Mouse (Mus musculus) kidney, embryonic 14.5 days (tissue): ENCODE data around the gene Atp6v0b. TPM values are rescaled to one million over a fixed set of nuclear protein-coding genes. Genes with fewer than 3 reads are reported as not detected.

Experiments used
- ATAC-seq: fragments of 200-750 bp; cut with Nextera tagmentation; 2 replicates; pipeline ENCODE4 v1.8.0; 2017; ENCODE audit warnings: moderate number of reproducible peaks, mild to moderate bottlenecking, moderate TSS enrichment, moderate library complexity; ENCODE audit not compliant: low FRiP score, low TSS enrichment
- H3K27ac ChIP-seq: fragments of 300-500 bp; sonication (generic); 2 replicates; pipeline ENCODE4 v1.5.1; 2014; ENCODE audit warnings: low read depth, mild to moderate bottlenecking, low read length, moderate library complexity, mixed read lengths
- H3K27me3 ChIP-seq: fragments of 300-500 bp; sonication (generic); 2 replicates; pipeline ENCODE4 v1.6.1; 2014; ENCODE audit warnings: mild to moderate bottlenecking, low read length; ENCODE audit not compliant: control insufficient read depth, insufficient read depth
- H3K36me3 ChIP-seq: fragments of 300-500 bp; sonication (generic); 2 replicates; pipeline ENCODE4 v1.6.1; 2014; ENCODE audit warnings: low read length, mixed read lengths; ENCODE audit not compliant: control insufficient read depth, insufficient read depth
- H3K4me1 ChIP-seq: fragments of 300-500 bp; sonication (generic); 2 replicates; pipeline ENCODE4 v1.6.1; 2014; ENCODE audit warnings: low read length, mixed read lengths; ENCODE audit not compliant: control insufficient read depth, insufficient read depth
- H3K4me2 ChIP-seq: fragments of 300-500 bp; sonication (generic); replicated peaks from 2 replicates; pipeline ENCODE4 v1.6.1; 2014; ENCODE audit warnings: low read depth, mild to moderate bottlenecking, low read length
- H3K4me3 ChIP-seq: fragments of 300-500 bp; sonication (generic); 2 replicates; pipeline ENCODE4 v1.5.1; 2014; ENCODE audit warnings: mild to moderate bottlenecking, low read length
- H3K9ac ChIP-seq: fragments of 300-500 bp; sonication (generic); 2 replicates; pipeline ENCODE4 v1.6.1; 2014; ENCODE audit warnings: low read depth, mild to moderate bottlenecking, low read length, moderate library complexity
- H3K9me3 ChIP-seq: fragments of 300-500 bp; sonication (generic); 2 replicates; pipeline ENCODE4 v1.6.1; 2016; ENCODE audit warnings: low read length; ENCODE audit not compliant: control insufficient read depth
- WGBS: fragments of 180-500 bp; shearing (Covaris S2); extraction: QIAGEN DNeasy Blood & Tissue Kit; methylation state at CpG from one replicate; pipeline ENCODE4 v1.1.7; 2014; 5-methylcytosine and 5-hydroxymethylcytosine counted together
- polyA plus RNA-seq: library from polyadenylated mRNA; unstranded; fragments of >200 nt; fragmentation: Nextera tagmentation; extraction: Ambion mirVana; gene quantifications from 2 replicates; pipeline ENCODE4 v1.2.1, GENCODE M21; 2014

Atp6v0b gene
- polyA plus RNA-seq, 1 experiment from 2014 or later = 213 TPM

- no peak within 1 kb of the TSS for H3K27ac ChIP-seq
- no peaks in the 10 kb centered on the region for H3K27me3 ChIP-seq
- H3K4me1 ChIP-seq = peaks cover 17% of the 10 kb centered on the region
- peak within 1 kb of the TSS; percentile 51; the same call in 1 of the 2 replicates for H3K9ac ChIP-seq
- 4% methylated on average over 14 of the region's 14 CpGs for WGBS
- peak; percentile 41; the same call in 1 of the 2 replicates for ATAC-seq
- H3K4me2 ChIP-seq = peak within 1 kb of the TSS; percentile 53
- H3K9me3 ChIP-seq = no peaks in the 10 kb centered on the region
- peak within 1 kb of the TSS; percentile 25 for H3K4me3 ChIP-seq
- H3K36me3 ChIP-seq = peaks cover 21% of the 10 kb centered on the region; the same call in 1 of the 2 replicates
Measured at GRCm38 (mm10) chr4:117872471-117872886, 14.7 kb downstream of the Atp6v0b start, which contains the start of gene Ccdc24. TSS of gene Ccdc24 (minus strand) at chr4:117872557.

- H3K27ac ChIP-seq = no peak overlapping the region
- no peak overlapping the region for H3K4me3 ChIP-seq
- 0 out of 2 replicates have a peak, but pooled peaks have one; percentile 5 for ATAC-seq
- 46% methylated on average over 7 of the region's 7 CpGs for WGBS
- H3K9ac ChIP-seq = no peak overlapping the region
- peak overlapping the region; percentile 53 for H3K4me2 ChIP-seq
- no peaks in the 10 kb centered on the region for H3K9me3 ChIP-seq
- peaks cover 17% of the 10 kb centered on the region; the same call in 1 of the 2 replicates for H3K36me3 ChIP-seq
- H3K27me3 ChIP-seq = no peaks in the 10 kb centered on the region
- peaks cover 17% of the 10 kb centered on the region for H3K4me1 ChIP-seq
Measured at GRCm38 (mm10) chr4:117871787-117872186, 15.3 kb downstream of the Atp6v0b start.

GRCm38 (mm10) chr4:117870437-117870836 is 16.7 kb downstream of the Atp6v0b start:
- Histone ChIP-seq H3K4me3 (no peak overlapping the region), H3K27me3 (no peaks in the 10 kb centered on the region), H3K36me3 (peaks cover 6% of the 10 kb centered on the region; the same call in 1 of the 2 replicates), H3K27ac (no peak overlapping the region), H3K4me2 (no peak overlapping the region), H3K4me1 (peaks cover 28% of the 10 kb centered on the region), H3K9ac (no peak overlapping the region), H3K9me3 (no peaks in the 10 kb centered on the region)
- 48% methylated on average over 1 of the region's 1 CpGs for WGBS
- ATAC-seq = no peak

GRCm38 (mm10) chr4:117869317-117869716 is 17.8 kb downstream of the Atp6v0b start:
- H3K36me3 ChIP-seq = peaks cover 3% of the 10 kb centered on the region; the same call in 1 of the 2 replicates
- no peak for ATAC-seq
- 75% methylated on average over 9 of the region's 9 CpGs for whole genome bisulfite sequencing
- H3K4me2 ChIP-seq = no peak overlapping the region
- no peaks in the 10 kb centered on the region for H3K9me3 ChIP-seq
- H3K27me3 ChIP-seq = no peaks in the 10 kb centered on the region
- peaks cover 30% of the 10 kb centered on the region for H3K4me1 ChIP-seq
- H3K9ac ChIP-seq = no peak overlapping the region
- H3K27ac ChIP-seq = no peak overlapping the region
- H3K4me3 ChIP-seq = no peak overlapping the region

GRCm38 (mm10) chr4:117867823-117868222 is 19.3 kb downstream of the Atp6v0b start:
- WGBS = 17% methylated on average over 24 of the region's 24 CpGs
- ATAC-seq = no peak

GRCm38 (mm10) chr4:117867000-117867399 is 20.1 kb downstream of the Atp6v0b start:
- Histone ChIP-seq H3K4me1 (peaks cover 19% of the 10 kb centered on the region), H3K27ac (no peak overlapping the region), H3K4me3 (no peak overlapping the region), H3K36me3 (no peaks in the 10 kb centered on the region), H3K4me2 (no peak overlapping the region), H3K27me3 (no peaks in the 10 kb centered on the region), H3K9me3 (no peaks in the 10 kb centered on the region), H3K9ac (no peak overlapping the region)
- ATAC-seq = no peak
- WGBS = 65% methylated on average over 6 of the region's 6 CpGs

More at GRCm38 (mm10) chr4:117867823-117868222, 19.3 kb downstream of the Atp6v0b start:
- Histone ChIP-seq H3K9me3 (no peaks in the 10 kb centered on the region), H3K36me3 (no peaks in the 10 kb centered on the region), H3K4me3 (no peak overlapping the region), H3K4me2 (no peak overlapping the region; the same call in 1 of the 2 replicates), H3K4me1 (peaks cover 27% of the 10 kb centered on the region), H3K27ac (no peak overlapping the region), H3K9ac (no peak overlapping the region), H3K27me3 (no peaks in the 10 kb centered on the region)

GRCm38 (mm10) chr4:117866083-117866482 is 21.1 kb downstream of the Atp6v0b start:
- Histone ChIP-seq H3K9ac (peak overlapping the region; percentile 34), H3K4me2 (no peak overlapping the region), H3K27ac (peak overlapping the region; percentile 69; the same call in 1 of the 2 replicates), H3K4me1 (peaks cover 16% of the 10 kb centered on the region), H3K36me3 (no peaks in the 10 kb centered on the region), H3K4me3 (no peak overlapping the region), H3K9me3 (no peaks in the 10 kb centered on the region), H3K27me3 (no peaks in the 10 kb centered on the region)
- ATAC-seq = peak; percentile 78
- WGBS = 27% methylated on average over 9 of the region's 9 CpGs

- 53% methylated on average over 4 of the region's 4 CpGs for WGBS
- ATAC-seq = no peak
- no peaks in the 10 kb centered on the region for H3K27me3 ChIP-seq
- H3K9ac ChIP-seq = no peak overlapping the region
- no peak overlapping the region for H3K4me3 ChIP-seq
- H3K4me2 ChIP-seq = no peak overlapping the region
- no peaks in the 10 kb centered on the region for H3K36me3 ChIP-seq
- no peaks in the 10 kb centered on the region for H3K9me3 ChIP-seq
- peaks cover 16% of the 10 kb centered on the region for H3K4me1 ChIP-seq
- H3K27ac ChIP-seq = no peak overlapping the region
Measured at GRCm38 (mm10) chr4:117862823-117863222, 24.3 kb downstream of the Atp6v0b start.

GRCm38 (mm10) chr4:117860570-117860969 is 26.6 kb downstream of the Atp6v0b start:
- H3K4me1 ChIP-seq = peaks cover 4% of the 10 kb centered on the region
- H3K9me3 ChIP-seq = no peaks in the 10 kb centered on the region
- ATAC-seq = no peak
- H3K27me3 ChIP-seq = no peaks in the 10 kb centered on the region
- no peak overlapping the region for H3K27ac ChIP-seq
- H3K36me3 ChIP-seq = peaks cover 6% of the 10 kb centered on the region; the same call in 1 of the 2 replicates
- 81% methylated on average over 9 of the region's 9 CpGs for WGBS
- H3K4me3 ChIP-seq = no peak overlapping the region
- H3K4me2 ChIP-seq = no peak overlapping the region
- H3K9ac ChIP-seq = no peak overlapping the region
